In genomic region chr16:86827645-86828044, GRCm38 (mm10) we compare ENCODE assay signal across 28 mouse cellular contexts.
DNase-seq lines count a peak whose midpoint lies in the region; ATAC-seq and TF ChIP-seq lines count a peak whose summit lies in the region.
"Had no signal": no experiment of that assay in that cellular context is flagged by ENCODE, and none has a peak within 500 bp of the region (broad histone marks: within the 10 kb centered on the region; RNA-seq: fewer than 3 reads in every experiment).

No protein-coding gene starts in this region.

- no peak for TF ChIP-seq EP300 in lung, postnatal 0 days (IDR thresholded peaks at IDR 0.05)

- H3K27ac ChIP-seq in hindbrain, postnatal 0 days = no peak overlapping the region
- H3K27ac ChIP-seq in hindbrain, embryonic 12.5 days = no peak overlapping the region
- no peak overlapping the region for H3K27ac ChIP-seq in lung, postnatal 0 days (ENCODE audit: low read length)
- H3K27ac ChIP-seq: embryonic facial prominence, embryonic 15.5 days; forebrain, embryonic 13.5 days; gastrocnemius, adult 2 months; heart, adult 2 months; liver, embryonic 13.5 days; neural tube, embryonic 13.5 days had no signal

- H3K4me1 ChIP-seq in hindbrain, postnatal 0 days (ENCODE audit: insufficient read depth, low read length) = no peaks in the 10 kb centered on the region
- no peaks in the 10 kb centered on the region for H3K4me1 ChIP-seq in hindbrain, embryonic 12.5 days
- H3K4me1 ChIP-seq in lung, postnatal 0 days (ENCODE audit: insufficient read depth, low read depth, low read length) = no peaks in the 10 kb centered on the region
- H3K4me1 ChIP-seq: embryonic facial prominence, embryonic 15.5 days; liver, embryonic 13.5 days; neural tube, embryonic 13.5 days had no signal

- H3K9ac ChIP-seq in hindbrain, postnatal 0 days (replicated peaks; ENCODE audit: low read length) = no peak overlapping the region
- no peak overlapping the region for H3K9ac ChIP-seq in hindbrain, embryonic 12.5 days
- no peak overlapping the region for H3K9ac ChIP-seq in lung, postnatal 0 days (replicated peaks; ENCODE audit: low read depth)
- H3K9ac ChIP-seq: embryonic facial prominence, embryonic 15.5 days; forebrain, embryonic 13.5 days; liver, embryonic 13.5 days; neural tube, embryonic 13.5 days had no signal

- H3K9me3 ChIP-seq in hindbrain, postnatal 0 days (ENCODE audit: low read length) = no peaks in the 10 kb centered on the region
- no peaks in the 10 kb centered on the region for H3K9me3 ChIP-seq in hindbrain, embryonic 12.5 days (replicated peaks)
- H3K9me3 ChIP-seq in lung, postnatal 0 days (ENCODE audit: low read length) = no peaks in the 10 kb centered on the region
- H3K9me3 ChIP-seq: embryonic facial prominence, embryonic 15.5 days; forebrain, embryonic 13.5 days; liver, embryonic 13.5 days; neural tube, embryonic 13.5 days had no signal

- no peak for TF ChIP-seq CTCF in hindbrain, postnatal 0 days (IDR thresholded peaks at IDR 0.05; ENCODE audit: low read depth)
- no peak for TF ChIP-seq CTCF in lung, postnatal 0 days (IDR thresholded peaks at IDR 0.05)

- no peaks in the 10 kb centered on the region for H3K36me3 ChIP-seq in hindbrain, postnatal 0 days (ENCODE audit: insufficient read depth, low read length)
- H3K36me3 ChIP-seq in hindbrain, embryonic 12.5 days = no peaks in the 10 kb centered on the region
- no peaks in the 10 kb centered on the region for H3K36me3 ChIP-seq in lung, postnatal 0 days (ENCODE audit: insufficient read depth, low read length)
- H3K36me3 ChIP-seq: embryonic facial prominence, embryonic 15.5 days; liver, embryonic 13.5 days; neural tube, embryonic 13.5 days had no signal

- no peak overlapping the region for H3K4me2 ChIP-seq in hindbrain, postnatal 0 days (ENCODE audit: low read depth, low read length)
- H3K4me2 ChIP-seq in hindbrain, embryonic 12.5 days (replicated peaks) = no peak overlapping the region
- H3K4me2 ChIP-seq in lung, postnatal 0 days (replicated peaks; ENCODE audit: low read depth, low read length) = no peak overlapping the region
- H3K4me2 ChIP-seq: embryonic facial prominence, embryonic 15.5 days; forebrain, embryonic 13.5 days; liver, embryonic 13.5 days; neural tube, embryonic 13.5 days had no signal

- H3K27me3 ChIP-seq in hindbrain, postnatal 0 days (ENCODE audit: insufficient read depth, low read length) = no peaks in the 10 kb centered on the region
- H3K27me3 ChIP-seq in hindbrain, embryonic 12.5 days = no peaks in the 10 kb centered on the region
- H3K27me3 ChIP-seq in lung, postnatal 0 days (replicated peaks; ENCODE audit: insufficient read depth, low read length) = no peaks in the 10 kb centered on the region
- H3K27me3 ChIP-seq: embryonic facial prominence, embryonic 15.5 days; forebrain, embryonic 13.5 days; liver, embryonic 13.5 days; neural tube, embryonic 13.5 days had no signal

- 59% methylated on average over 1 of the region's 1 CpGs for WGBS in hindbrain, postnatal 0 days
- WGBS in hindbrain, embryonic 12.5 days = 73% methylated on average over 1 of the region's 1 CpGs
- WGBS in lung, postnatal 0 days = 32% methylated on average over 1 of the region's 1 CpGs

- no peak overlapping the region for H3K4me3 ChIP-seq in hindbrain, postnatal 0 days (ENCODE audit: low read length)
- H3K4me3 ChIP-seq in hindbrain, embryonic 12.5 days = no peak overlapping the region
- H3K4me3 ChIP-seq in lung, postnatal 0 days (ENCODE audit: low read depth, low read length) = no peak overlapping the region
- H3K4me3 ChIP-seq: embryonic facial prominence, embryonic 15.5 days; forebrain, embryonic 13.5 days; gastrocnemius, adult 2 months; heart, adult 2 months; liver, embryonic 13.5 days; neural tube, embryonic 13.5 days had no signal

- peak; percentile 38 for DNase-seq in hindbrain, postnatal 0 days (ENCODE audit: low spot score)
- peak; percentile 43 for DNase-seq in lung, postnatal 0 days (ENCODE audit: low spot score)
- DNase-seq in lung, postnatal 36 days = no peak
- peak; percentile 53 for DNase-seq in adipocyte (ENCODE audit: low spot score)
- peak; percentile 5 for DNase-seq in brain, adult 2 months (ENCODE audit: low read depth, low spot score)
- DNase-seq: adrenal gland, adult 2 months; adrenal gland, postnatal 36 days; B cell, adult 2 months; cerebellum, adult 11 months; cerebellum, adult 9-10 months; embryo, embryonic 11 days; gastrocnemius, adult 2 months; gastrocnemius, postnatal 36 days; heart, adult 2 months; heart, postnatal 14 days; kidney, adult 9 months; kidney, postnatal 10 days; layer of hippocampus, postnatal 36 days; left cerebral cortex, postnatal 4 days; liver, embryonic 13.5 days; right cerebral cortex, postnatal 14 days; thymus, postnatal 4 days had no signal

- no peak for ATAC-seq in hindbrain, postnatal 0 days
- ATAC-seq in hindbrain, embryonic 12.5 days (ENCODE audit: low FRiP score) = no peak
- no peak for ATAC-seq in lung, postnatal 0 days
- no peak for ATAC-seq in granulocyte monocyte progenitor cell, adult 5-6 weeks (replicated peaks; ENCODE audit: poor library complexity, severe bottlenecking)
- ATAC-seq: forebrain, embryonic 13.5 days; intestine, postnatal 0 days had no signal
